ENCODE assay signal across 13 mouse cellular contexts in the genomic region with DNA sequence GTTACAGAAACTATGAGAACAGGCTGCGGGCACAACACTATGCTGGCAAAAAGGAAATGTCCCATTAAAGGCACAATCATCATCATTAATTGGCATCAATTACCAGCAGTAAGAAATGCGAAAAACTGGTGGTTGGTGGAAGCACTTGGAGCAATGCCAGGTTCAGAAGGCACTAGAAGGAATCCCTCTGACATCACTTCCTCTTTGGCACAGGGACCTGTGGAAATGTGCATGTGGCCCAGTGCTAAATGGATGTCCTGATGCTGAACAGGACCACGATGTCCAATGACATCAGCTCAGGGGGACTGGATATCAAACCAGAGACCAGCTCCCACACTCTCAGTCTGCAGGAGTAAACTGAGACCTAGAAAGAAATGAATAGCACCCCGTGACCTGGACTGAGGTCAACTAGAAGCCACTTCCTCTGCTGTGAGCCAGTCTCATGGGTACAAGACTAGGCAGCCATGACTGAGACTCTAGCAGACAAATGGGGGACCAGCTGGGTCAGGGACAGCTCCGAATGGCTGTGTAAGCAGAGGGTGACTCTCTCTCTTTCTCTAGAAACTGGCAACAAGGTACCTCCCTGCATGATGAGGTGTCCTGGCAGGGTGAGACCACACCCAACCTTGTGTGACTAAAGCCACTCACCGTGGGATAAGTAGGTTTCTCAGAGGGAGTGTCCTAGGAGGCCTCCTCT. TPM values are rescaled to one million over a fixed set of nuclear protein-coding genes. Genes with fewer than 3 reads are reported as not detected.
"Had no signal": no experiment of that assay in that cellular context is flagged by ENCODE, and none has a peak within 500 bp of the region (broad histone marks: within the 10 kb centered on the region; RNA-seq: fewer than 3 reads in every experiment).

No protein-coding gene starts in this region.

- ATAC-seq: intestine, embryonic 15.5 days; liver, embryonic 12.5 days; midbrain, embryonic 16.5 days had no signal

- H3K36me3 ChIP-seq: intestine, embryonic 15.5 days; limb, embryonic 10.5 days; liver, embryonic 12.5 days; midbrain, embryonic 12.5 days had no signal

- H3K27ac ChIP-seq: intestine, embryonic 15.5 days; left cerebral cortex, adult 2 months; limb, embryonic 10.5 days; liver, embryonic 12.5 days; midbrain, embryonic 12.5 days had no signal

- H3K9me3 ChIP-seq: intestine, embryonic 15.5 days; limb, embryonic 10.5 days; liver, embryonic 12.5 days; midbrain, embryonic 12.5 days had no signal

- DNase-seq: kidney, adult 18-20 months; kidney, postnatal 14 days; lung, postnatal 4 days; right cerebral cortex, postnatal 14 days; thymus, adult 2 months; thymus, postnatal 36 days had no signal

- H3K9ac ChIP-seq: intestine, embryonic 15.5 days; liver, embryonic 12.5 days; midbrain, embryonic 12.5 days had no signal

- H3K4me2 ChIP-seq: intestine, embryonic 15.5 days; liver, embryonic 12.5 days; midbrain, embryonic 12.5 days had no signal

- H3K27me3 ChIP-seq: intestine, embryonic 15.5 days had no signal

- H3K4me3 ChIP-seq: intestine, embryonic 15.5 days; left cerebral cortex, adult 2 months; limb, embryonic 10.5 days; liver, embryonic 12.5 days; midbrain, embryonic 12.5 days had no signal

RNA-seq across cellular contexts. Expression of gene Baiap2l2, which starts 57.5 kb away (rescaled TPM):
- total RNA-seq: megakaryocyte-erythroid progenitor cell, adult 5-6 weeks had no signal
